Mouse (Mus musculus): ENCODE results near the gene Gm3194.
"Not testable (repeated sequence)": the region's sequence is repeated elsewhere in the genome, so short reads cannot be mapped to it uniquely, and the experiment has no call there.

DNA sequence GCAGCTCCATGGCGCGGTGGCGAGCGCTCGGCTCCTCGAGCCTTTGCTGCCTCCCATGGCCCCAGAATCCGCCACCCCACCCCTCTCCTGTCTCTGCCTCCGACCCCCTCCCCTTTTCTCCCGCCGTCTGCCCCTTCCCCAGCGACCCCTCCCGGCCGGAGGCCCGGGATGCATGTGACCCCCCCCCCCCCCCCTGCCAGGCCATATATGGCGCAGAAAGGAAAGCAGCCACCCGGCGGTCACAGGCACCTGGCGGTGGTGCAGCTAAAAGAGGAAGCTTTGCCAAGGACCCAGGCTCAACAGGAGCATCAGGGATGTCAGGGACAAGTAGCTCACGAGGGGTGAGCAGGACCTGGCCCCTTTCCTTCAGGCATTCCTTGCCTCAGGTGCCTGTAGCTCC is 5.2 kb upstream of the Gm3194 start:
- not testable (repeated sequence) for TF ChIP-seq CTCF (IDR thresholded peaks at IDR 0.05); POLR2A (IDR thresholded peaks at IDR 0.05; ENCODE audit: insufficient read depth, low read depth, low read length)

Measured in heart, adult 2 months (tissue).